Mouse (Mus musculus) CH12.LX (cell line): ENCODE results near the gene Ctrb1.

ENCODE experiments used
- CTCF ChIP-seq, 2 experiments: IDR thresholded peaks in 1 of 2; conservative IDR thresholded peaks in 1 of 2; 2 replicates each; pipeline ENCODE4 v1.5.1; 2011 to 2012; ENCODE audit warnings: low read depth in 2 of 2, low read length in 2 of 2, improper control_type of control experiment in 1 of 2, inconsistent platforms in 1 of 2, mild to moderate bottlenecking in 1 of 2, moderate library complexity in 1 of 2
- EP300 ChIP-seq: IDR thresholded peaks from 2 replicates; pipeline ENCODE4 v1.6.1; 2011; ENCODE audit warnings: low read length, improper control_type of control experiment
- GABPA ChIP-seq: IDR thresholded peaks from 2 replicates; pipeline ENCODE4 v1.6.1; 2012; ENCODE audit warnings: low read depth, low read length, improper control_type of control experiment, inconsistent platforms; ENCODE audit not compliant: insufficient replicate concordance
- HCFC1 ChIP-seq: IDR thresholded peaks from 2 replicates; pipeline ENCODE4 v1.6.1; 2012; ENCODE audit warnings: low read depth, mild to moderate bottlenecking, inconsistent platforms, low read length, improper control_type of control experiment
- IRF4 ChIP-seq: IDR thresholded peaks from 2 replicates; pipeline ENCODE4 v1.6.1; 2014; ENCODE audit warnings: low read depth, mild to moderate bottlenecking, inconsistent platforms, low read length, improper control_type of control experiment
- MEF2A ChIP-seq: IDR thresholded peaks from 2 replicates; pipeline ENCODE4 v1.6.1; 2014; ENCODE audit warnings: low read depth, mild to moderate bottlenecking, inconsistent platforms, low read length, improper control_type of control experiment, borderline replicate concordance
- MXI1 ChIP-seq: IDR thresholded peaks from 2 replicates; pipeline ENCODE4 v1.6.1; 2011; ENCODE audit warnings: mild to moderate bottlenecking, low read depth, low read length, improper control_type of control experiment
- MYC ChIP-seq: IDR thresholded peaks from 2 replicates; pipeline ENCODE4 v1.6.1; 2011; ENCODE audit warnings: low read depth, mild to moderate bottlenecking, improper control_type of control experiment, low read length
- POLR2A ChIP-seq: IDR thresholded peaks from 2 replicates; pipeline ENCODE4 v1.6.1; 2011; ENCODE audit warnings: low read depth, mild to moderate bottlenecking, improper control_type of control experiment, low read length
- POLR2AphosphoS2 ChIP-seq: IDR thresholded peaks from 2 replicates; pipeline ENCODE4 v1.6.1; 2011; ENCODE audit warnings: low read depth, low read length, improper control_type of control experiment
- RCOR1 ChIP-seq: conservative IDR thresholded peaks from 2 replicates; pipeline ENCODE4 v1.6.1; 2012; ENCODE audit warnings: low read depth, mild to moderate bottlenecking, inconsistent platforms, low read length, improper control_type of control experiment
- SIN3A ChIP-seq: IDR thresholded peaks from 2 replicates; pipeline ENCODE4 v1.6.1; 2012; ENCODE audit warnings: low read length, improper control_type of control experiment, inconsistent platforms
- SMC3 ChIP-seq: IDR thresholded peaks from 2 replicates; pipeline ENCODE4 v1.6.1; 2011; ENCODE audit warnings: low read depth, low read length, improper control_type of control experiment
- ZMIZ1 ChIP-seq: IDR thresholded peaks from 2 replicates; pipeline ENCODE4 v1.6.1; 2012; ENCODE audit warnings: low read depth, mild to moderate bottlenecking, inconsistent platforms, low read length, improper control_type of control experiment

GRCm38 (mm10) chr8:111645715-111646114, 45.1 kb downstream of the Ctrb1 start:
- no peak for TF ChIP-seq ZMIZ1
- TF ChIP-seq POLR2A, result no peak
- TF ChIP-seq EP300, result no peak
- TF ChIP-seq CTCF (conservative IDR thresholded peaks at IDR 0.05 in 1 of 2, IDR thresholded peaks at IDR 0.05 in 1 of 2; ENCODE audit: low read depth in 2 of 2, low read length in 2 of 2), result no peak
- no peak for TF ChIP-seq SIN3A
- TF ChIP-seq SMC3, result no peak
- no peak for TF ChIP-seq IRF4
- TF ChIP-seq GABPA, result no peak
- TF ChIP-seq RCOR1, result no peak
- TF ChIP-seq POLR2AphosphoS2, result no peak
- TF ChIP-seq HCFC1, result no peak
- TF ChIP-seq MXI1, result no peak
- TF ChIP-seq MEF2A, result no peak
- no peak for TF ChIP-seq MYC
